Mouse (Mus musculus) MEL (cell line): ENCODE results near the gene Fuk. TPM values are rescaled to one million over a fixed set of nuclear protein-coding genes. Genes with fewer than 3 reads are reported as not detected.

ENCODE experiments used
- DNase-seq: peaks from one replicate; pipeline ENCODE4 v3.0.0; 2011; ENCODE audit warnings: low read depth, low spot score
- H3K27ac ChIP-seq: 2 replicates; pipeline ENCODE4 v1.5.1; 2012; ENCODE audit warnings: low read depth, mild to moderate bottlenecking, control low read depth, low read length, moderate library complexity; ENCODE audit not compliant: control insufficient read depth
- H3K27me3 ChIP-seq, 2 experiments: fragments of 150-350 bp in 1 of 2; sonication (generic) in 1 of 2; 2 replicates each; pipeline ENCODE4 v1.6.1; 2012; ENCODE audit warnings: low read length in 2 of 2, mild to moderate bottlenecking in 2 of 2, improper control_type of control experiment in 1 of 2, moderate library complexity in 1 of 2; ENCODE audit not compliant: insufficient read depth in 2 of 2, control insufficient read depth in 1 of 2
- H3K36me3 ChIP-seq, 2 experiments: 2 replicates each; pipeline ENCODE4 v1.6.1; 2012 to 2014; ENCODE audit warnings: low read length in 2 of 2, improper control_type of control experiment in 1 of 2, inconsistent platforms in 1 of 2, mild to moderate bottlenecking in 1 of 2; ENCODE audit not compliant: insufficient read depth in 2 of 2, control insufficient read depth in 1 of 2
- H3K4me1 ChIP-seq, 2 experiments: fragments of 150-350 bp in 1 of 2; sonication (generic) in 1 of 2; 2 replicates each; pipeline ENCODE4 v1.6.1; 2012; ENCODE audit warnings: low read length in 2 of 2, improper control_type of control experiment in 1 of 2, mild to moderate bottlenecking in 1 of 2; ENCODE audit not compliant: insufficient read depth in 2 of 2, control insufficient read depth in 1 of 2
- H3K4me3 ChIP-seq, 2 experiments: fragments of 150-350 bp in 1 of 2; sonication (generic) in 1 of 2; 2 replicates each; pipeline ENCODE4 v1.5.1; 2012; ENCODE audit warnings: low read depth in 2 of 2, low read length in 2 of 2, mild to moderate bottlenecking in 2 of 2, moderate library complexity in 2 of 2, control low read depth in 1 of 2, improper control_type of control experiment in 1 of 2; ENCODE audit not compliant: control insufficient read depth in 1 of 2, insufficient read depth in 1 of 2
- H3K79me2 ChIP-seq: 2 replicates; pipeline ENCODE4 v1.6.1; 2012; ENCODE audit warnings: mild to moderate bottlenecking, low read length, moderate library complexity; ENCODE audit not compliant: control insufficient read depth, poor library complexity, insufficient read depth
- H3K9ac ChIP-seq: 2 replicates; pipeline ENCODE4 v1.6.1; 2012; ENCODE audit warnings: low read depth, mild to moderate bottlenecking, control low read depth, low read length, moderate library complexity; ENCODE audit not compliant: control insufficient read depth, poor library complexity, severe bottlenecking
- H3K9me3 ChIP-seq: fragments of 150-350 bp; sonication (generic); replicated peaks from 2 replicates; pipeline ENCODE4 v1.6.1; 2012; ENCODE audit warnings: mild to moderate bottlenecking, low read length, improper control_type of control experiment, moderate library complexity; ENCODE audit not compliant: insufficient read depth
- BHLHE40 ChIP-seq: IDR thresholded peaks from 2 replicates; pipeline ENCODE4 v1.6.1; 2012; ENCODE audit warnings: low read depth, mild to moderate bottlenecking, inconsistent platforms, low read length, improper control_type of control experiment, borderline replicate concordance
- CHD1 ChIP-seq: IDR thresholded peaks from 2 replicates; pipeline ENCODE4 v1.6.1; 2012; ENCODE audit warnings: low read depth, mild to moderate bottlenecking, inconsistent platforms, low read length, improper control_type of control experiment
- CHD2 ChIP-seq: IDR thresholded peaks from 2 replicates; pipeline ENCODE4 v1.6.1; 2011; ENCODE audit warnings: low read length, improper control_type of control experiment
- CTCF ChIP-seq, 3 experiments: IDR thresholded peaks in 2 of 3; conservative IDR thresholded peaks in 1 of 3; 2 replicates each; pipeline ENCODE4 v1.5.1; 2011 to 2012; ENCODE audit warnings: low read length in 3 of 3, low read depth in 2 of 3, mild to moderate bottlenecking in 2 of 3, improper control_type of control experiment in 1 of 3, inconsistent platforms in 1 of 3, mixed read lengths in 1 of 3, moderate library complexity in 1 of 3; ENCODE audit not compliant: control insufficient read depth in 1 of 3, insufficient read depth in 1 of 3, poor library complexity in 1 of 3, severe bottlenecking in 1 of 3
- E2F4 ChIP-seq: IDR thresholded peaks from 2 replicates; pipeline ENCODE4 v1.6.1; 2011; ENCODE audit warnings: low read depth, low read length, improper control_type of control experiment, borderline replicate concordance
- ELF1 ChIP-seq: IDR thresholded peaks from 2 replicates; pipeline ENCODE4 v1.6.1; 2014; ENCODE audit warnings: low read depth, mild to moderate bottlenecking, inconsistent platforms, low read length, improper control_type of control experiment, moderate library complexity
- EP300 ChIP-seq, 2 experiments: IDR thresholded peaks; 2 replicates each; pipeline ENCODE4 v1.6.1; 2011; ENCODE audit warnings: improper control_type of control experiment in 2 of 2, low read length in 2 of 2, low read depth in 1 of 2, mild to moderate bottlenecking in 1 of 2
- ETS1 ChIP-seq: IDR thresholded peaks from 2 replicates; pipeline ENCODE4 v1.6.1; 2012; ENCODE audit warnings: low read depth, mild to moderate bottlenecking, inconsistent platforms, low read length, improper control_type of control experiment, moderate library complexity
- GABPA ChIP-seq: IDR thresholded peaks from 2 replicates; pipeline ENCODE4 v1.6.1; 2012; ENCODE audit warnings: low read depth, mild to moderate bottlenecking, inconsistent platforms, low read length, improper control_type of control experiment, moderate library complexity
- GATA1 ChIP-seq: IDR thresholded peaks from 2 replicates; pipeline ENCODE4 v1.6.1; 2011; ENCODE audit warnings: low read depth, low read length, improper control_type of control experiment
- HCFC1 ChIP-seq: IDR thresholded peaks from 2 replicates; pipeline ENCODE4 v1.6.1; 2012; ENCODE audit warnings: low read depth, mild to moderate bottlenecking, inconsistent platforms, low read length, improper control_type of control experiment, moderate library complexity
- JUND ChIP-seq: IDR thresholded peaks from 2 replicates; pipeline ENCODE4 v1.6.1; 2011; ENCODE audit warnings: low read depth, mild to moderate bottlenecking, improper control_type of control experiment, low read length
- KAT2A ChIP-seq: conservative IDR thresholded peaks from 2 replicates; pipeline ENCODE4 v1.6.1; 2012; ENCODE audit warnings: low read depth, low read length, improper control_type of control experiment, inconsistent platforms
- MAFK ChIP-seq: IDR thresholded peaks from 2 replicates; pipeline ENCODE4 v1.6.1; 2011; ENCODE audit warnings: low read depth, mild to moderate bottlenecking, low read length, improper control_type of control experiment, borderline replicate concordance
- MAX ChIP-seq: IDR thresholded peaks from 2 replicates; pipeline ENCODE4 v1.6.1; 2011; ENCODE audit warnings: low read length, improper control_type of control experiment
- MAZ ChIP-seq: IDR thresholded peaks from 2 replicates; pipeline ENCODE4 v1.6.1; 2012; ENCODE audit warnings: low read depth, mild to moderate bottlenecking, inconsistent platforms, low read length, improper control_type of control experiment
- MEF2A ChIP-seq: IDR thresholded peaks from 2 replicates; pipeline ENCODE4 v1.6.1; 2014; ENCODE audit warnings: low read depth, mild to moderate bottlenecking, inconsistent platforms, low read length, improper control_type of control experiment; ENCODE audit not compliant: poor library complexity, insufficient replicate concordance, severe bottlenecking; ENCODE audit errors: extremely low read depth
- MXI1 ChIP-seq: IDR thresholded peaks from 2 replicates; pipeline ENCODE4 v1.6.1; 2011; ENCODE audit warnings: mild to moderate bottlenecking, low read depth, low read length, improper control_type of control experiment
- MYB ChIP-seq: IDR thresholded peaks from 2 replicates; pipeline ENCODE4 v1.6.1; 2011; ENCODE audit warnings: mild to moderate bottlenecking, low read depth, low read length, improper control_type of control experiment
- MYC ChIP-seq: IDR thresholded peaks from 2 replicates; pipeline ENCODE4 v1.6.1; 2011; ENCODE audit warnings: low read depth, mild to moderate bottlenecking, low read length, improper control_type of control experiment, moderate library complexity
- NELFE ChIP-seq: IDR thresholded peaks from 2 replicates; pipeline ENCODE4 v1.6.1; 2011; ENCODE audit warnings: low read depth, low read length, improper control_type of control experiment
- NRF1 ChIP-seq: IDR thresholded peaks from 2 replicates; pipeline ENCODE4 v1.6.1; 2014; ENCODE audit warnings: low read depth, mild to moderate bottlenecking, inconsistent platforms, low read length, improper control_type of control experiment, moderate library complexity; ENCODE audit not compliant: poor library complexity, insufficient read depth, severe bottlenecking
- POLR2A ChIP-seq, 2 experiments: IDR thresholded peaks; 2 replicates each; pipeline ENCODE4 v1.6.1; 2011 to 2012; ENCODE audit warnings: low read length in 2 of 2, mild to moderate bottlenecking in 2 of 2, control low read depth in 1 of 2, improper control_type of control experiment in 1 of 2, low read depth in 1 of 2, moderate library complexity in 1 of 2; ENCODE audit not compliant: control insufficient read depth in 1 of 2, insufficient read depth in 1 of 2, poor library complexity in 1 of 2
- POLR2AphosphoS2 ChIP-seq: IDR thresholded peaks from 2 replicates; pipeline ENCODE4 v1.6.1; 2011; ENCODE audit warnings: low read length, improper control_type of control experiment
- POLR2AphosphoS5 ChIP-seq: IDR thresholded peaks from 2 replicates; pipeline ENCODE4 v1.6.1; 2012; ENCODE audit warnings: low read depth, borderline replicate concordance, mild to moderate bottlenecking, inconsistent platforms, low read length, moderate library complexity, mixed read lengths
- RAD21 ChIP-seq: IDR thresholded peaks from 2 replicates; pipeline ENCODE4 v1.6.1; 2011; ENCODE audit warnings: mild to moderate bottlenecking, low read depth, low read length, improper control_type of control experiment
- RCOR1 ChIP-seq: IDR thresholded peaks from 2 replicates; pipeline ENCODE4 v1.6.1; 2012; ENCODE audit warnings: low read depth, mild to moderate bottlenecking, inconsistent platforms, low read length, improper control_type of control experiment
- SIN3A ChIP-seq: IDR thresholded peaks from 2 replicates; pipeline ENCODE4 v1.6.1; 2012; ENCODE audit warnings: low read length, improper control_type of control experiment, inconsistent platforms
- SMC3 ChIP-seq: IDR thresholded peaks from 2 replicates; pipeline ENCODE4 v1.6.1; 2011; ENCODE audit warnings: low read depth, low read length, improper control_type of control experiment
- TAL1 ChIP-seq: IDR thresholded peaks from 2 replicates; pipeline ENCODE4 v1.6.1; 2012; ENCODE audit warnings: mild to moderate bottlenecking, inconsistent platforms, low read length, moderate library complexity, mixed read lengths
- TBP ChIP-seq: IDR thresholded peaks from 2 replicates; pipeline ENCODE4 v1.8.0; 2011; ENCODE audit warnings: low read depth, low read length, improper control_type of control experiment
- TCF12 ChIP-seq: IDR thresholded peaks from 2 replicates; pipeline ENCODE4 v1.6.1; 2014; ENCODE audit warnings: low read depth, mild to moderate bottlenecking, inconsistent platforms, low read length, improper control_type of control experiment, moderate library complexity
- UBTF ChIP-seq: IDR thresholded peaks from 2 replicates; pipeline ENCODE4 v1.6.1; 2012; ENCODE audit warnings: low read depth, mild to moderate bottlenecking, inconsistent platforms, low read length, improper control_type of control experiment, moderate library complexity, borderline replicate concordance; ENCODE audit not compliant: insufficient read depth
- USF1 ChIP-seq: IDR thresholded peaks from 2 replicates; pipeline ENCODE4 v1.6.1; 2014; ENCODE audit warnings: low read depth, mild to moderate bottlenecking, inconsistent platforms, low read length, improper control_type of control experiment, moderate library complexity
- USF2 ChIP-seq, 2 experiments: IDR thresholded peaks; 2 replicates each; pipeline ENCODE4 v1.6.1; 2011 to 2012; ENCODE audit warnings: improper control_type of control experiment in 2 of 2, low read length in 2 of 2, borderline replicate concordance in 1 of 2, inconsistent platforms in 1 of 2, low read depth in 1 of 2, mild to moderate bottlenecking in 1 of 2; ENCODE audit not compliant: insufficient read depth in 1 of 2
- ZC3H11A ChIP-seq: IDR thresholded peaks from 2 replicates; pipeline ENCODE4 v1.6.1; 2012; ENCODE audit warnings: low read depth, mild to moderate bottlenecking, inconsistent platforms, low read length, improper control_type of control experiment
- ZKSCAN1 ChIP-seq: IDR thresholded peaks from 2 replicates; pipeline ENCODE4 v1.6.1; 2012; ENCODE audit warnings: low read depth, mild to moderate bottlenecking, inconsistent platforms, low read length, improper control_type of control experiment, moderate library complexity
- ZMIZ1 ChIP-seq: IDR thresholded peaks from 2 replicates; pipeline ENCODE4 v1.6.1; 2012; ENCODE audit warnings: low read depth, mild to moderate bottlenecking, inconsistent platforms, low read length, improper control_type of control experiment, moderate library complexity
- polyA plus RNA-seq, 2 experiments: library from polyadenylated mRNA; stranded (reverse) in 1 of 2; unstranded in 1 of 2; fragments of >175 nt in 1 of 2; fragments of >200 nt in 1 of 2; gene quantifications; 2 replicates each; pipeline versions ENCODE4 v1.2.1 to v1.2.4; 2012; ENCODE audit warnings: low replicate concordance in 2 of 2, low read depth in 1 of 2; ENCODE audit not compliant: insufficient read length in 2 of 2, insufficient read depth in 1 of 2, missing spikeins in 1 of 2
- total RNA-seq: library from RNA; depleted of rRNA; stranded (reverse); fragments of 300-350 nt; gene quantifications from 2 replicates; pipeline ENCODE4 v1.2.3, GENCODE M21; 2012

The Fuk gene
- total and polyA plus RNA-seq, 3 experiments = 9.1 to 10.6 TPM; not detected in 1

- H3K4me1 ChIP-seq = peaks cover 7 to 14% of the 10 kb centered on the region in 2 experiments
- no peaks in the 10 kb centered on the region for H3K9me3 ChIP-seq
- peaks cover 8 to 23% of the 10 kb centered on the region in 2 experiments for H3K36me3 ChIP-seq
- peak overlapping the region; percentile 69 for H3K27ac ChIP-seq
- H3K79me2 ChIP-seq = no peaks in the 10 kb centered on the region
- DNase-seq = peak; percentile 72
- peak overlapping the region; percentile 39 for H3K9ac ChIP-seq
- no peaks in the 10 kb centered on the region for H3K27me3 ChIP-seq
- H3K4me3 ChIP-seq = no peak overlapping the region
- peak; percentile 41 for TF ChIP-seq CHD2
- TF ChIP-seq ELF1 = no peak
- no peak for TF ChIP-seq E2F4
- TF ChIP-seq TBP = no peak
- TF ChIP-seq RAD21 = no peak; the same call in none of the 2 replicates
- TF ChIP-seq RCOR1 = peak; percentile 90
- TF ChIP-seq GATA1 = peak; percentile 81
- peak; percentile 36; the same call in 1 of the 2 replicates for TF ChIP-seq MXI1
- TF ChIP-seq GABPA = no peak
- TF ChIP-seq USF1 = no peak
- no peak for TF ChIP-seq POLR2AphosphoS5
- no peak for TF ChIP-seq CHD1
- no peak for TF ChIP-seq BHLHE40
- TF ChIP-seq MAFK = no peak
- no peak for TF ChIP-seq MAX
- TF ChIP-seq CTCF (IDR thresholded peaks at IDR 0.05 in 2 of 3, conservative IDR thresholded peaks at IDR 0.05 in 1 of 3; ENCODE audit: control insufficient read depth in 1 of 3, insufficient read depth in 1 of 3, low read depth in 2 of 3, low read length in 3 of 3, poor library complexity in 1 of 3, severe bottlenecking in 1 of 3) = peak in 1 of 3 experiments; percentile 40; a peak in 2 of 6 replicates
- no peak for TF ChIP-seq HCFC1
- peak; percentile 71 for TF ChIP-seq ETS1
- peak; percentile 82 to 85 for TF ChIP-seq EP300 (IDR thresholded peaks at IDR 0.05; ENCODE audit: low read depth in 1 of 2, low read length in 2 of 2)
- TF ChIP-seq SIN3A = peak; percentile 69
- no peak for TF ChIP-seq MYC
- TF ChIP-seq ZC3H11A = no peak
- TF ChIP-seq USF2 (IDR thresholded peaks at IDR 0.05; ENCODE audit: borderline replicate concordance in 1 of 2, insufficient read depth in 1 of 2, low read depth in 1 of 2, low read length in 2 of 2) = no peak
- TF ChIP-seq TCF12 = peak; percentile 85
- TF ChIP-seq POLR2AphosphoS2 = no peak
- TF ChIP-seq TAL1 = peak; percentile 47
- no peak for TF ChIP-seq MYB
- no peak for TF ChIP-seq JUND
- TF ChIP-seq KAT2A = no peak
- TF ChIP-seq ZMIZ1 = no peak
- TF ChIP-seq ZKSCAN1 = no peak
- TF ChIP-seq NRF1 = no peak
- no peak for TF ChIP-seq UBTF
- no peak for TF ChIP-seq NELFE
- TF ChIP-seq SMC3 = no peak; the same call in 1 of the 2 replicates
- TF ChIP-seq POLR2A (IDR thresholded peaks at IDR 0.05; ENCODE audit: control insufficient read depth in 1 of 2, insufficient read depth in 1 of 2, low read depth in 1 of 2, low read length in 2 of 2, poor library complexity in 1 of 2) = no peak
- no peak for TF ChIP-seq MEF2A
- TF ChIP-seq MAZ = no peak
These were observed 24.4 kb downstream of the Fuk start for GRCm38 (mm10) chr8:110877862-110878261.
